Mouse (Mus musculus) heart, embryonic 13.5 days (tissue): ENCODE measurements at regions not wholly inside any gene's neighbourhood (a gene's known extent, or its start where the extent isn't known, plus 50 kb on each side); places are given as distances from the start of the nearest gene placed in this dataset.
"Not testable (repeated sequence)": the region's sequence is repeated elsewhere in the genome, so short reads cannot be mapped to it uniquely, and the experiment has no call there.

Source experiments
- ATAC-seq: fragments of 200-750 bp; cut with Nextera tagmentation; 2 replicates; pipeline ENCODE4 v1.8.0; 2017; ENCODE audit warnings: moderate TSS enrichment; ENCODE audit not compliant: insufficient number of reproducible peaks, low FRiP score, low TSS enrichment; ENCODE audit errors: extremely low read depth
- H3K27ac ChIP-seq: fragments of 300-500 bp; sonication (generic); replicated peaks from 2 replicates; pipeline ENCODE4 v1.5.1; 2015; ENCODE audit warnings: moderate library complexity, mild to moderate bottlenecking, inconsistent platforms
- H3K27me3 ChIP-seq: fragments of 300-500 bp; sonication (generic); replicated peaks from 2 replicates; pipeline ENCODE4 v1.6.1; 2015; ENCODE audit warnings: mild to moderate bottlenecking, inconsistent platforms
- H3K36me3 ChIP-seq: fragments of 300-500 bp; sonication (generic); 2 replicates; pipeline ENCODE4 v1.6.1; 2015; ENCODE audit warnings: mild to moderate bottlenecking, inconsistent platforms
- H3K4me1 ChIP-seq: fragments of 300-500 bp; sonication (generic); 2 replicates; pipeline ENCODE4 v1.6.1; 2015; ENCODE audit warnings: inconsistent platforms
- H3K4me2 ChIP-seq: fragments of 300-500 bp; sonication (generic); 2 replicates; pipeline ENCODE4 v1.6.1; 2015; ENCODE audit warnings: inconsistent platforms, mild to moderate bottlenecking, moderate library complexity
- H3K4me3 ChIP-seq: fragments of 300-500 bp; sonication (generic); 2 replicates; pipeline ENCODE4 v1.5.1; 2015; ENCODE audit warnings: moderate library complexity, mild to moderate bottlenecking, inconsistent platforms
- H3K9ac ChIP-seq: fragments of 300-500 bp; sonication (generic); 2 replicates; pipeline ENCODE4 v1.6.1; 2015; ENCODE audit warnings: inconsistent platforms, mild to moderate bottlenecking, moderate library complexity
- H3K9me3 ChIP-seq: fragments of 300-500 bp; sonication (generic); 2 replicates; pipeline ENCODE4 v1.6.1; 2016; ENCODE audit warnings: inconsistent platforms
- WGBS: fragments of 180-500 bp; shearing (Covaris S2); methylation state at CpG from one replicate; pipeline ENCODE4 v1.1.7; 2015; ENCODE audit warnings: mixed read lengths; 5-methylcytosine and 5-hydroxymethylcytosine counted together

- no peak overlapping the region for H3K4me3 ChIP-seq
- H3K4me1 ChIP-seq: peaks cover 14% of the 10 kb centered on the region
- H3K27ac ChIP-seq: no peak overlapping the region
- H3K27me3 ChIP-seq: peaks cover 5% of the 10 kb centered on the region; the same call in 1 of the 2 replicates
- no peak for ATAC-seq
- H3K9me3 ChIP-seq: no peaks in the 10 kb centered on the region
- H3K9ac ChIP-seq: no peak overlapping the region
- H3K36me3 ChIP-seq: no peaks in the 10 kb centered on the region
- H3K4me2 ChIP-seq: no peak overlapping the region
- WGBS: 70% methylated on average over 4 of the region's 4 CpGs
Measured at GRCm38 (mm10) chr6:100411968-100412367, 124.7 kb upstream of the Rybp start.

GRCm38 (mm10) chr6:100410067-100410631 lies 122.9 kb upstream of the Rybp start:
- Histone ChIP-seq H3K27ac (no peak overlapping the region), H3K27me3 (peaks cover 5% of the 10 kb centered on the region; the same call in 1 of the 2 replicates), H3K9ac (no peak overlapping the region), H3K4me3 (no peak overlapping the region), H3K9me3 (no peaks in the 10 kb centered on the region), H3K4me1 (peaks cover 4% of the 10 kb centered on the region), H3K4me2 (no peak overlapping the region), H3K36me3 (no peaks in the 10 kb centered on the region)
- ATAC-seq: no peak
- WGBS: 92% methylated on average over 8 of the region's 8 CpGs

- H3K4me2 ChIP-seq: no peak overlapping the region
- no peaks in the 10 kb centered on the region for H3K4me1 ChIP-seq
- no peak overlapping the region for H3K4me3 ChIP-seq
- no peak overlapping the region for H3K27ac ChIP-seq
- H3K27me3 ChIP-seq: 0 out of 2 replicates have a peak, but pooled peaks cover 5% of the 10 kb centered on the region
- ATAC-seq: no peak
- no peaks in the 10 kb centered on the region for H3K36me3 ChIP-seq
- 81% methylated on average over 8 of the region's 8 CpGs for WGBS
- H3K9ac ChIP-seq: no peak overlapping the region
- no peaks in the 10 kb centered on the region for H3K9me3 ChIP-seq
Measured at GRCm38 (mm10) chr6:100408826-100409225, 121.5 kb upstream of the Rybp start.

GRCm38 (mm10) chr6:100406504-100406903 lies 119.2 kb upstream of the Rybp start:
- ATAC-seq: no peak
- peaks cover 5% of the 10 kb centered on the region; the same call in 1 of the 2 replicates for H3K27me3 ChIP-seq
- no peak overlapping the region for H3K9ac ChIP-seq
- no peaks in the 10 kb centered on the region for H3K9me3 ChIP-seq
- no peak overlapping the region for H3K27ac ChIP-seq
- H3K4me2 ChIP-seq: no peak overlapping the region
- no peaks in the 10 kb centered on the region for H3K4me1 ChIP-seq
- no peaks in the 10 kb centered on the region for H3K36me3 ChIP-seq
- WGBS: 78% methylated on average over 4 of the region's 4 CpGs
- no peak overlapping the region for H3K4me3 ChIP-seq

GRCm38 (mm10) chr6:100404161-100404560 lies 116.9 kb upstream of the Rybp start:
- no peak for ATAC-seq
- Histone ChIP-seq H3K36me3 (no peaks in the 10 kb centered on the region), H3K4me1 (no peaks in the 10 kb centered on the region), H3K9me3 (no peaks in the 10 kb centered on the region), H3K9ac (no peak overlapping the region), H3K27ac (no peak overlapping the region), H3K4me2 (no peak overlapping the region), H3K27me3 (peaks cover 5% of the 10 kb centered on the region; the same call in 1 of the 2 replicates), H3K4me3 (no peak overlapping the region)
- WGBS: 84% methylated on average over 3 of the region's 3 CpGs

- Histone ChIP-seq H3K9me3 (no peaks in the 10 kb centered on the region), H3K4me2 (no peak overlapping the region), H3K9ac (no peak overlapping the region), H3K4me1 (no peaks in the 10 kb centered on the region), H3K27ac (no peak overlapping the region), H3K36me3 (no peaks in the 10 kb centered on the region), H3K4me3 (no peak overlapping the region), H3K27me3 (peaks cover 2% of the 10 kb centered on the region; the same call in 1 of the 2 replicates)
- 65% methylated on average over 4 of the region's 4 CpGs for WGBS
- ATAC-seq: no peak
Measured at GRCm38 (mm10) chr6:100402716-100403115, 115.4 kb upstream of the Rybp start.

GRCm38 (mm10) chr6:100401728-100402127 lies 114.4 kb upstream of the Rybp start:
- no peak overlapping the region for H3K4me3 ChIP-seq
- H3K27ac ChIP-seq: no peak overlapping the region
- H3K27me3 ChIP-seq: no peaks in the 10 kb centered on the region; the same call in 1 of the 2 replicates
- 92% methylated on average over 2 of the region's 2 CpGs for WGBS
- H3K9ac ChIP-seq: no peak overlapping the region
- H3K4me1 ChIP-seq: no peaks in the 10 kb centered on the region
- no peaks in the 10 kb centered on the region for H3K9me3 ChIP-seq
- no peak for ATAC-seq
- H3K36me3 ChIP-seq: no peaks in the 10 kb centered on the region
- no peak overlapping the region for H3K4me2 ChIP-seq

- H3K4me2 ChIP-seq, ATAC-seq: not testable (repeated sequence)
- 17% methylated on average over 1 of the region's 1 CpGs for WGBS
Measured at GRCm38 (mm10) chr6:100399387-100399786, 112.1 kb upstream of the Rybp start.

GRCm38 (mm10) chr6:100396311-100397200 lies 109.3 kb upstream of the Rybp start:
- Histone ChIP-seq H3K4me3 (no peak overlapping the region), H3K4me1 (no peaks in the 10 kb centered on the region), H3K4me2 (no peak overlapping the region), H3K9me3 (no peaks in the 10 kb centered on the region), H3K9ac (no peak overlapping the region), H3K27me3 (no peaks in the 10 kb centered on the region), H3K27ac (no peak overlapping the region), H3K36me3 (no peaks in the 10 kb centered on the region)
- no peak for ATAC-seq
- 69% methylated on average over 14 of the region's 14 CpGs for WGBS

More at GRCm38 (mm10) chr6:100399387-100399786, 112.1 kb upstream of the Rybp start:
- H3K27me3 ChIP-seq, H3K27ac ChIP-seq, H3K9me3 ChIP-seq, H3K4me3 ChIP-seq, H3K4me1 ChIP-seq, H3K9ac ChIP-seq, H3K36me3 ChIP-seq: not testable (repeated sequence)

GRCm38 (mm10) chr6:100390258-100390910 lies 103.1 kb upstream of the Rybp start:
- Histone ChIP-seq H3K4me2 (no peak overlapping the region), H3K27ac (no peak overlapping the region), H3K36me3 (no peaks in the 10 kb centered on the region), H3K27me3 (peaks cover 9% of the 10 kb centered on the region; the same call in 1 of the 2 replicates), H3K4me1 (peaks cover 13% of the 10 kb centered on the region; the same call in 1 of the 2 replicates), H3K4me3 (no peak overlapping the region), H3K9ac (no peak overlapping the region), H3K9me3 (no peaks in the 10 kb centered on the region)
- WGBS: 78% methylated on average over 7 of the region's 7 CpGs
- ATAC-seq: no peak

GRCm38 (mm10) chr6:100387042-100387441 lies 99.8 kb upstream of the Rybp start:
- no peak for ATAC-seq
- H3K4me2 ChIP-seq: no peak overlapping the region; the same call in 1 of the 2 replicates
- H3K27me3 ChIP-seq: peaks cover 24% of the 10 kb centered on the region
- H3K9me3 ChIP-seq: no peaks in the 10 kb centered on the region
- H3K27ac ChIP-seq: no peak overlapping the region
- H3K4me3 ChIP-seq: no peak overlapping the region
- 25% methylated on average over 5 of the region's 5 CpGs for WGBS
- no peaks in the 10 kb centered on the region for H3K36me3 ChIP-seq
- H3K4me1 ChIP-seq: peaks cover 16% of the 10 kb centered on the region; the same call in 1 of the 2 replicates
- H3K9ac ChIP-seq: no peak overlapping the region
